Mouse (Mus musculus): ENCODE data around the gene F12.

Gene F12

GRCm38 (mm10) chr13:55371740-55372139, 54.9 kb downstream of the F12 start:
- no peak for DNase-seq (ENCODE audit: low read depth, low spot score)

DNA sequence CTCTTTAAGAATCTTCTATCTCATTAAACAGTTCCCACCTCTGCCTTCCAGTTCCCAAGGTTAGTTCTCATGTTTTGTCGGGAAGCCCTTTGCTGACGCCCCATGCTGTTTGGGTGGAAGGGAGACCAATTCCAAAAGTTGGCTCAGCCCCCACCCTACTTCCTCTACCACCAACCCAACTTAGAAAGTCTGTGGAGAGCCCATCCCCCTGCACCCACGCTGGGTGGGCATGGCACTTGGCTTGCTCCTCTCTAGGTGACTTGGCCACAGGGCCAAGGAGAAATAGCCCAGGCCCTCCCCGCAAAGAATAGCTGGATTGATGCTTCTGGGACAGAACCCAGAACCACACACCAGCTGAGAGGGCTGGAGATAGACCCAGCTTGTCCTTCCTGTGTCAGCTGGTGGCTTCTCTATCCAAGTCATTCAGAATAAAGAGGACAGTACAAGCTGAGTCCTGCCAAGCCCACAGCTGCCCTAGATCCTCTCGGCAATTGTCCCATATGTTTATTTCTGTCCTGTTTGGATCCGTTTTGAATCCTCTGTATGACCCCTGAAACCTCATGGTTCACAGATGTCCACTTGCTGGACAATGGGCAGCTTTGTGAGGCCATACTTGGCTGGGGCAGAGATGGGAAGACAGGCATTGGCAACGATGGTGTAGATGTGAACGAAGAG, 55.4 kb downstream of the F12 start:
- peak; percentile 94 for DNase-seq (ENCODE audit: low read depth, low spot score)

GRCm38 (mm10) chr13:55370234-55370633, 56.4 kb downstream of the F12 start:
- DNase-seq (ENCODE audit: low read depth, low spot score): no peak

- DNase-seq (ENCODE audit: low read depth, low spot score): peak; percentile 72
These were observed 57.0 kb downstream of the F12 start, which contains the start of gene Rgs14 for GRCm38 (mm10) chr13:55369531-55370114. Gene Rgs14, plus strand, starts transcription at chr13:55369732.

DNA sequence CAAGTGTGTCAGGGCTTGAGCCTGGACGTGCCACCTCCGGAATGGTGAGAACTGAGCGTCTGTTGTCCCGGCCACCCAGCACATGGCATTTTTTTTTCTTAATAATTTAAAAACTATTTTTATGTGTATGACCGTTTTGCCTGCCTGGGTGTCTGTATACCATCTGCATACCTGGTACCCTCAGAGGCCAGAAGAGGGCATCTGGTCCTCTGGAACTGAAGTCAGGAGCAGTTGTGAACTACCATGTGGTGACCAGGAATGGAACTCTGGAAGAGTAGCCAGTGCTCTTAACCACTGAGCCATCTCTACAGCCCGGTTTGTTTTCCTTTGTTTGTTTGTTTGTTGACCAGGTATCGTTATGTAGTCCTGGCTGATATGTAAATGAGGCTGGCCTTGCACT, 58.2 kb downstream of the F12 start:
- DNase-seq (ENCODE audit: low read depth, low spot score): no peak
